Mouse (Mus musculus) liver (tissue): ENCODE results near the gene Slc44a2.
"Not testable (repeated sequence)": the region's sequence is repeated elsewhere in the genome, so short reads cannot be mapped to it uniquely, and the experiment has no call there.

Experiments used
- DNase-seq: peaks from one replicate; pipeline ENCODE4 v3.0.0-alpha.2; 2020; ENCODE audit warnings: mixed read lengths

Slc44a2 gene

DNA sequence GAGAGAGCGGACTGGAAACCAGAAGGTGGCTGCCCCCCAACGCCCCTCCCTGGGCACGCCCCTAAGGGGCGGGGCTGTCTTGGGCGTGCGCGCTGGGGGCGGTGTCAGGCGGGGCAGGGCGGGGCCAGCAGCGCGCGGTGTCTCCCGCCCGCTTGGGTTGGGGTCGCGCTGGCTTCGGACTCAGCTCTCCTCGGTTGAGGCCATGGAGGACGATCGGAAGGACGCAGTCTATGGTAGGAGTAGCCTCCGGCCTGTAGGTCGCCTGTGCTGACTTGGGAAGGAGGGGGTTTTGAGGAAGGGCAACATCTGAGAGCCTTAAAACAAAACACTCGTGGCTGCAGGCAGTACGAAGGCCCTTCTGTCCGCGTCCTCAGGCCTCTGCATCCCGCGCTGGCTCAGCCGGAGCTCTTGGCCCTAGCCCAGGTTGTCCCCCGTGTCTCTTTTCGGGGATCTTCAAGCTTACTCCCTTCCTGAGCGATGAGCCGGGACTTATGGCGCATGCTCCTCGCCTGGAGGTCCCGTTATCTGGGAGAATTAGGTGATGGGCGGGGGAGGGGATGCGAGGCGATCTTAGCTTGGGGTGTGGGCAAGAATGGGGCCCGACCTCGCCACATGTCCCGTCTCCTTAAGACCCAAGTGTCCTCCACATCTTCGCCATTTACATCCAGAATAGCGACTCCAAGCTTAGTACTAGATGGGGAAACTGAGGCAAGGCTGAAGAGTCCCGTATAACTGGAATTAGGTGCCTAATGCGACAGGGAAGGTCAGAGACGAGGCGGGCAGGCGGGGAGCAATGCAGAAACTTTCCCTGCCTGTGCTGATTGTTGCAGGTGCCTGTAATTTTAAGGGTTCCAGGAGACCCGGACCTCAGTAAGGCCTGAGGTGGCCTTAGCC is at the start of gene Slc44a2:
Slc44a2 (plus strand) TSS at position 80 of the 894 bp plus-strand sequence.
- peak; percentile 91 for DNase-seq

DNA sequence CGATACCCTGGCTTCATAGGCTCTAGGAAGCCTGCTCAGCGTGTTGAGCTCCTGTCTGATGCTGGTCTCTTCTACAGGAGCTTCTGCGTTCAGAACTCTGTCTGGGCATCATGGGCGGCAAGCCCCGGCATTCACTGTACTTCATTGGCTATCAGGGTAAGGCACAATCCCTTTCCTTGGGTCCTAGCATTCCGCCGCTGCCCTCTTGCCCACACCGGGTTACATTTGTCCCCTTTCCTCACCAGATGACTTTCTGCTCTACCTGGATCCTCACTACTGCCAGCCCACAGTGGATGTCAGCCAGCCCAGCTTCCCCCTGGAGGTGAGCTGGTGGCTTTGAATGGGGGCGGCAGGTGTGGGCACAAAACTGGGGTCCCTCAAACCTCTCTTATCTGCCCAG is 48.1 kb upstream of the Slc44a2 start:
- DNase-seq: no peak

DNA sequence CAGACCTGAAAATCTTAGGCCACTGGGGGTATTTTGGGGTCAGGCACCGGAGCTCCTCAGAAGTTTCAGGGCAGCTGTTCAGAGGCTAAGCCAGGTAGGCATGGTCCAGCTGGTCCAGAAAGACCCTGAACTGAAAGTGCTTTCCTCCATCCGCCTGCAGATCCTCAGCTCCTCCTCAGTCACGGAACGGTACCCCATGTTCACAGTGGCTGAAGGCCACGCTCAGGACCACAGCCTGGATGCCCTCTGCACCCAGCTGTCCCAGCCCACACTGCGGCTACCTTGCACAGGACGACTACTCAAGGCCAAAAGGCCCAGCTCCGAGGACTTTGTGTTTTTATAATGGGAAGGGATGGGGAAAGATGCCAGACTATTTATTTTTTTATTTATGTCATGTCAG is 47.4 kb upstream of the Slc44a2 start:
- DNase-seq: no peak

DNA sequence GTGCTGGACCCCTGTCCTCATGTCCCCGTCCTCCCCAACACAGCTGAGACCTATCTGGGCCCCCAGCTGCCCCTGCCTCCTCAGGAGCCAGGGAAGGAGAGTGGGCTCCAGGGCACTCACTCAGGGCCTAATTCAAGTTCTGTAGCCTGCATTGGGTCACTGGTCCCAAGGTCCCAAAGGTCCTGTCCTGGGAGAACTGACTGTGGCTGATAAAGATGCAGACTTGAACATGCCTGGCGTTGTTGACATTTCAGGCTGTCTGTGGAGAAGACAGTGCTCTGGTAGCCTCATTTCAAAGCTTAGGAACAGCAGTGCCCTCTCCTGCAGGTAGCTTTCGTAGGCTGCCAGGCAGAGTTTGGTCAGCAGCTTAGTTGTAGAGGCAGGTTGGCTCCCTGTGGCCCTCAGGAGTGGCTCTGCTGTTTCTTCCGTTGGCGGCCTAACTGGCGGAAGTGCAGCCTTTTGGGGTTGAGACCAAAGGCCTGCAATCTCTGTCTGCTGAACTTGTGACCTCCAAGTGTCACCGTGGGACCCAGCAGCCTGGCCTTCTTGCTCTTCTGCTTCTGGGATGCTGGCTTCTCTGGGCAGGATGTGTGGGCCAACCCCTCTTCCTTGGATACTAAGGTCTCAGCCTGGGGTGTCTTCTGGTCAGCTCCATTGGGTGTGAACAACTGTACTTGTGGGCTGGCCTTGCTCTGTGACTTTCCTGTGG is 46.8 kb upstream of the Slc44a2 start:
- DNase-seq: no peak

DNA sequence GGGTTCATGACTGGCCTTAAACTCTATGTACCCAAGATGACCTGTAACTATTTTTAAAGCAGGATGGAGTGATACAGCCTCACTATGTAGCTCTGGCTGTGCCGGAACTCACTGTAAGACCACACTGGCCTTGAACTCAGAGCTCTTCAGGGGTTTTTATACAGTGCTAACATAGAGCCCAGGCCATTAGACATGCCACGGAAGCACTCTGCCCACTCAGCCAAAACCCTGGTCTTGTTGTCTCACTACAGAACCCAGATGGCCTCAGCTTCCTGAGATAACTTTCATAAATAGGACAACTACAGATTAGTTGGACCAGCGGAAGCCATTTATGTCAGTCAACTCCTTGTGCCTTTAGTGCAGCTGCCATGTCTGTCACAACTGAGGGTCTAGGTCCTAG is 46.2 kb upstream of the Slc44a2 start:
- no peak for DNase-seq

- DNase-seq: peak; percentile 38
Observed at GRCm38 (mm10) chr9:21275013-21275710, 45.3 kb upstream of the Slc44a2 start.

DNA sequence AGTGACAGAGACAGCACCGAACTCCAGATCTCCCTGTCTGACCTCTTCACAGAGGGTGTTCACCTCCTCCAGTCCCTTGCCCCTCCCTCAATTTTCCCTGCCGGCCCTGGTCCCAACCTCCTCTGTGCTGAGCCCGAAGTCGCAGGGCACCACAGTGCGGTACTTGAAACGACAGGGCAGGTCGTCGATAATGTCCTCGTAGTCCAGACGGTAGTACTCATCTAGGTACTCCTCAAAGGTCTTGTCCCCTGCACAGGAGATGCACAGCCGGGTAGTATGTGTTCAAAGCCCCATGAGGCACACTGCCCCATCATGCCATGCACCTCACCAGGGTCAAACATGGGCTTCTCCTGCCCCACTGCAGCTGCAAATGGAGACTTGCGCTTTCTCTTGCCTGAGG is 44.8 kb upstream of the Slc44a2 start:
- DNase-seq: no peak

GRCm38 (mm10) chr9:21276307-21276706 is 44.2 kb upstream of the Slc44a2 start:
- no peak for DNase-seq

DNA sequence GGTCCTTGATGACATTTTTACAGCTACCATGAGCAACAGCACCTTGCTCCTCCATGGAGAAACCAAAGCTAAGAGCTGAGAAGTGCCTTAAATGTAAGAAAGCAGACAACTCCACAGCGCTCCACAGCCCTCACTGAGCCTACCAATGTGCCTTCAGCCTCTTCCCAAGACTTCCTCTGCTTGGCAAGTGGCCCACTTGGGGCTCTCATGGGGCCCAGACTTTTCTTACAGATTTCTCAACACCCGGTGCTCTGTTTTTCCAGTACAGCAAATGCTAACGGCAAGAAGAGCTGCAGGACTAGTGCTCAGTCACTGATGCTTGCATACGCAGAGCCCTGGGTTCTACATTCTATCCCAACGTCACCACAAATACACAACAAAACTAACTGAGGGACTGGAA is 42.7 kb upstream of the Slc44a2 start:
- no peak for DNase-seq

DNA sequence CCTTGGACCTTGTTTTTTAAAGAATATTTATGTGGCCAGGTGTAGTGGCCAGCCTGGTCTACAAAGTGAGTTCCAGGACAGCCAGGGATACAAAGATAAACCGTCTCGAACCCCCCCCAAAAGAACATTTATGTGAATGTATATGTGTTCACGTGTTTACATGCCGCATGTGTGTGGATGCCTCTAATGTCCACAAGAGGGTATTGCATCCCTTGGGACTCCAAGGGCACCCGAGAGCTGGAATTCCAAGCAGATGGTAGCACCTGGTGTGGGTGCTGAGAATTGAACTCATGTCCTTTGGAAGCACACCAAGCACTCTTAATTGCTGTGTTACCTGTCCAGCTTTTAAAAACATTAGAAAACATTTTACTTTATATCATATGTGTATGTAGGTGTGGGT is 36.9 kb upstream of the Slc44a2 start:
- DNase-seq: no peak

DNA sequence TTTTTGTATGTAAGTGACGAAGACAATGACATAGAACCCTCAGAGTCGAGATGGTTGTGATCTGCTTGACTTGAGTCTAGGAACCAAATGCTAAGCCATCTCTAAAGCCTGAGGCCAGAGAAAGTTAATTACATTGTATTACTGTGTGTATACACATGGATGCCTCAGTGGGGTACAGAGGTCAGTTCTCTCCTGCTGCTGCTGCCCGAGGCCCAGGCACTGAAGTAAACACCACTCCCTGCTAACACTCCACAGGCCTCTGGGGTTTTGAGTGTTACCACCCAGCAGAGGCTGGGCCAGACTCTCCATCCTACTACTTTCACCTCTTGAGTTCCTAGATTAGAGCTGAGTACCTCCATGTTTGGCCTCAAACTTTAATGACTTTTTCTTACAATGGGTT is 36.5 kb upstream of the Slc44a2 start:
- peak; percentile 27 for DNase-seq

- no peak for DNase-seq
Observed at GRCm38 (mm10) chr9:21286753-21287152, 33.7 kb upstream of the Slc44a2 start.

GRCm38 (mm10) chr9:21287571-21288402 is 32.7 kb upstream of the Slc44a2 start, which contains the start of gene Kri1:
Gene Kri1, minus strand, starts transcription at chr9:21287969.
- DNase-seq: peak; percentile 100

DNA sequence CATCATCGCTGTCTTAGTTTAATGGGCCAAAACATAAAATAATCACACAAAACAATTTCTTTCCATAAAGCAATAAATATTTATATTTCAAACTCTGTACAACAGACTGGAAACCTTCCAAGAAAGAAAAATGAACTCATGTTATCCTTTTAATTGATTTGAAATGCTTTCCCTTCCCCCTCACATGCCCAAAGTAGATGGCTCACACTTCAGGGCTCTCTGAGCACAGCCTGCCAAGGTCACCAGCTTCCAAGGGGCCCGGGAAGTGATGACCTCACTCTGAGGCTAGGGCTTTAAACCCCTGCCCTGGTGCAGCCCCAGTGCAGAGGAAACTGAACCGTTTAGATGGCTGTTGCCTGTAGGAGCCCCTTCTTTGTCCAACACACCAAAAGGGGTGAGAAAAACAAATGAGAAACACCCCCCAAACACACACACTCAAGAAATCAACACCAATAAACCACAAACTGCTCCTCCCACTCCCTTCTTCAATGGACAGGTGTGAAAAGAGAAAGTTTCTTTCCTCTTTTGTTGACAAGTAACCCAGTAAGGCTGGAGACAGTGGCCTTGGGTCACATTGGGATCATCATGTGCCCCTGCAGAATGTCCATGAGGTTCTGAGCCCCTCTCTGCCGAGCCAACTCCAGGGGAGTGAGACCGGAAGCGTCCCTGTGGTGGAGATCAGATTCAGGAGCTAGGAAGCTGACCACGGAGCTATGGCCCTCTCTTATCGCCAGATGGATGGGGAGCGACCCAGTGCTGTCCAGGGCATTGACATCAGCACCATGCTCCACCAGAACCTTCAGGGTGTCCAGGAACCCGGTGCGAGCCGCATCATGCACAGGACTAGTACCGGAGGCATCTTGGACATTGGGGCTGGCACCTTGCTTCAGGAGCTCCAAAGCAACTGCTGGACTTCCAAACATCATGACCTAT is 31.8 kb upstream of the Slc44a2 start:
- DNase-seq: peak; percentile 53

DNA sequence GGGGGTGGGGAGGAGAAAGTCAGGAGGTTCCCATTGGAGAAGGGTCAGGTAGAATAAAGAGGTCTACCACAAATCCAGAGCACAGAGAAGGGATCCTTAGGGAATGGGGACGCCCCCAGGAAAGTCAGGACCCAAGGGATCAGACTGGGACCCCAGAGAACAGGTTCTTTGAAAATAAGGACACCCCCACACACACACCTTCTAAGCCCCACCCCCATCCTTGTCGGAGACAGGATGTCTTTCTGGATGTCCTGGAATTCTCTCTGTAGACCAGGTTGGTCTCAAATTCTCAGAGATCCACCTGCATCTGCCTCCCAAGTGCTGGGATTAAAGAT is 31.2 kb upstream of the Slc44a2 start:
- DNase-seq: no peak

DNA sequence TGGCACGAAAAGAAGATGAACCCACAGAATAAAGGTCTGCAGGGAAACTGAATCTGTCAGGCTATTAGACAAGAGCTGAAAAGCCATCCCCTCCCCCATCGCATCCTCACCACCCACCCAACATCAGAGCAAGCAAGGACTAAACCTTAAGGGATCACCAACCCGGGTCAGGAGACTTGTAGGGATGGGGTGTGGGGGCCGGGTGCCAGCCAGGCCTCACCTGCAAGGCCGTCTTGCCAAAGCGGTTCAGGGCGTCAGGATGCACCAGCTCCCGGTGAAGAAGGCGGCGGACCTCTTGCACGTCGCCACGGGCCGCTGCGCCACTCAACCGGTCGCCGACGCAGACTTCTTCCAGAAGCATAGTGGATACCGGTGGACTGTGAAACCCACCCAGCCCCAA is 29.9 kb upstream of the Slc44a2 start:
- no peak for DNase-seq

- peak; percentile 100 for DNase-seq
Observed at GRCm38 (mm10) chr9:21291022-21291787, 29.3 kb upstream of the Slc44a2 start, which contains the start of gene Cdkn2d. Gene Cdkn2d, minus strand, starts transcription at chr9:21291407.

DNA sequence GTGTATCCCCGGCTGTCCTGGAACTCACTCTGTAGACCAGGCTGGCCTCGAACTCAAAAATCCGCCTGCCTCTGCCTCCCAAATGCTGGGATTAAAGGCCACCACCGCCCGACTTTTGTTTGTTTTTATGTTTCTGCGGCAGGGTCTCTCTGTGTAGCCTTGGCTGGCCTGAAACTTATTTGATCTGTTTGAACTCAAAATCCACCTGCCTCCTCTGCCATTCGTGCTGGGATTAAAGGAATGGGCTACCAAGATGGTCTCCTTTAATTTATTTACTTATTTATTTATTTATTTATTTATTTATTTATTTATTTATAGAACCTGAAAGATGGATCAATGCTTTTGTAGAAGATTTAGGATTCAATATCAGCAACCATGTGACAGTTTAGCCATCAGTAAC is 28.6 kb upstream of the Slc44a2 start:
- not testable (repeated sequence) for DNase-seq

DNA sequence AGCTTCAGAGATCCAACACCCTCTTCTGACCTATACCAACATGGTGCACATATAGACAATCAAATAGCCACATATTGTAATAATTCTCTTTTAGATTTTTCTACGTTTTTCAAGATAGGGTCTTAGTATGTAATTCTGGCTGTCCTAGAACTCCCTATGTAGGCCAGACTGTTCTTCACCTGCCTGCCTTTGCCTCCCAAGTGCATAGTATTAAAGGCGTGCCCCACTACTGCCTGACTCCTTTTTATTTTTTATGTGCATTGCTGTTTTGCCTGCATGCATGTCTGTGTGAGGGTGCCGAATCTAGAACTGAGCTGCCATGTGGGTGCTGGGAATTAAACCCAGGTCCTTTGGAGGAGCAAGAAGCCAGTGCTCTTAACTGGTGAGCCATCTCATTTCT is 28.2 kb upstream of the Slc44a2 start:
- no peak for DNase-seq

DNA sequence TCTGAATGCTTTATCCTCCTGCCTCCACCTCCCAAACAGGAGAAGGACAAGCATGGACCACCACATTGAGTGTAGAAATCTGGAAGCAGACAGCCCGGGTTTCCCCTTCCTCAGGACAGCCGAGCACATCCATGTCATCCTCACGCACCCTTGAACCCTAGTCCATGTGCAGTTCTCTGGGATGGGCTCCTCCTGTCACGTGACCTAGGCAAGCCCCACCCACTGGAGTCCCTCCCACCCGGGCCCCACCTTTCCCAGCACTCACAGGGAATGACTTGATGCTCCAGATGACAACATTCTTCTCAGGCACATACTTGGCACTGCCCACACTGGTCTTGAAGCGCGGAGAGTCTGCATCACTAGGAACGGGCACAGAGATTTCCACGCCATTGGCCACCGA is 21.5 kb upstream of the Slc44a2 start:
- no peak for DNase-seq

DNA sequence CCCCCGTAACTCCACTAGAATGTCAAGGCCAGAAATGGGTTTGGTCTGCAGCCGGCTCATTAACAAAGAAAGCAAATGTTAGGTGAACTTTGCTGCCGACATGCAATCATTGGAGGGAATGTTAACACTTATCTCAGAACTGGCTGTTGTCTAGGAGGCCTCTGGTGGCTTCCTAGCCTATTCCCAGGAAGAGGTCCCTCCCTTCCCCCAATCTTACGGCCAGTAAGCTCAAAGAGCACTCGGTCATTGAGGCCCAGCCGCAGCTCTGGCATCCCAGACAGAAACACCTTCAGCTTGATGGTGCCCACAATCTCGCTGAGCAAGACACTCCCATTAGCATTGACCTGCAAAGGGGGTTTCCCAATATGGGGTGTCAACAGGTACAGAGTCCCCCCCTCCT is 15.4 kb upstream of the Slc44a2 start:
- no peak for DNase-seq
